Mouse (Mus musculus): Measurements from ENCODE around the gene Ubox5.
"Not testable (repeated sequence)": the region's sequence is repeated elsewhere in the genome, so short reads cannot be mapped to it uniquely, and the experiment has no call there.

Gene Ubox5

GRCm38 (mm10) chr2:130656536-130656935 lies 26.7 kb upstream of the Ubox5 start:
- H3K9me3 ChIP-seq (ENCODE audit: low read length) = no peaks in the 10 kb centered on the region
- no peaks in the 10 kb centered on the region for H3K27me3 ChIP-seq (ENCODE audit: insufficient read depth, low read length)
- no peak overlapping the region for H3K4me3 ChIP-seq (replicated peaks; ENCODE audit: low read length)
- peaks cover 9% of the 10 kb centered on the region for H3K4me1 ChIP-seq (replicated peaks; ENCODE audit: low read depth, low read length)
- TF ChIP-seq NANOG (IDR thresholded peaks at IDR 0.05; ENCODE audit: borderline replicate concordance, low read length) (no peak), POU5F1 (IDR thresholded peaks at IDR 0.05; ENCODE audit: borderline replicate concordance, low read length) (no peak), CTCF (conservative IDR thresholded peaks at IDR 0.05; ENCODE audit: low read length) (no peak)
- peaks cover 91% of the 10 kb centered on the region for H3K36me3 ChIP-seq (ENCODE audit: insufficient read depth, low read length)

- TF ChIP-seq POU5F1 (IDR thresholded peaks at IDR 0.05; ENCODE audit: borderline replicate concordance, low read length) (no peak), CTCF (conservative IDR thresholded peaks at IDR 0.05; ENCODE audit: low read length) (no peak), NANOG (IDR thresholded peaks at IDR 0.05; ENCODE audit: borderline replicate concordance, low read length) (no peak)
- Histone ChIP-seq H3K4me3 (replicated peaks; ENCODE audit: low read length) (no peak overlapping the region), H3K9me3 (ENCODE audit: low read length) (no peaks in the 10 kb centered on the region), H3K36me3 (ENCODE audit: insufficient read depth, low read length) (peaks cover 89% of the 10 kb centered on the region), H3K4me1 (replicated peaks; ENCODE audit: low read depth, low read length) (peaks cover 9% of the 10 kb centered on the region), H3K27me3 (ENCODE audit: insufficient read depth, low read length) (no peaks in the 10 kb centered on the region)
Observed at GRCm38 (mm10) chr2:130655660-130656339, 26.0 kb upstream of the Ubox5 start.

GRCm38 (mm10) chr2:130653760-130654159 lies 23.9 kb upstream of the Ubox5 start:
- no peak for TF ChIP-seq CTCF (conservative IDR thresholded peaks at IDR 0.05; ENCODE audit: low read length)
- Histone ChIP-seq H3K27me3 (ENCODE audit: insufficient read depth, low read length) (no peaks in the 10 kb centered on the region), H3K4me1 (replicated peaks; ENCODE audit: low read depth, low read length) (peaks cover 4% of the 10 kb centered on the region; the same call in 1 of the 2 replicates), H3K4me3 (replicated peaks; ENCODE audit: low read length) (no peak overlapping the region), H3K36me3 (ENCODE audit: insufficient read depth, low read length) (peaks cover 76% of the 10 kb centered on the region), H3K9me3 (ENCODE audit: low read length) (no peaks in the 10 kb centered on the region)

GRCm38 (mm10) chr2:130653303-130653702 lies 23.5 kb upstream of the Ubox5 start:
- Histone ChIP-seq H3K36me3 (ENCODE audit: insufficient read depth, low read length) (peaks cover 72% of the 10 kb centered on the region), H3K9me3 (ENCODE audit: low read length) (no peaks in the 10 kb centered on the region), H3K4me3 (replicated peaks; ENCODE audit: low read length) (no peak overlapping the region), H3K27me3 (ENCODE audit: insufficient read depth, low read length) (no peaks in the 10 kb centered on the region), H3K4me1 (replicated peaks; ENCODE audit: low read depth, low read length) (no peaks in the 10 kb centered on the region)
- TF ChIP-seq NANOG (IDR thresholded peaks at IDR 0.05; ENCODE audit: borderline replicate concordance, low read length) (no peak), POU5F1 (IDR thresholded peaks at IDR 0.05; ENCODE audit: borderline replicate concordance, low read length) (no peak), CTCF (conservative IDR thresholded peaks at IDR 0.05; ENCODE audit: low read length) (no peak)

GRCm38 (mm10) chr2:130649028-130649427 lies 19.2 kb upstream of the Ubox5 start:
- not testable (repeated sequence) for H3K27me3 ChIP-seq (ENCODE audit: insufficient read depth, low read length); H3K4me3 ChIP-seq (replicated peaks; ENCODE audit: low read length); H3K9me3 ChIP-seq (ENCODE audit: low read length); H3K4me1 ChIP-seq (replicated peaks; ENCODE audit: low read depth, low read length)
- TF ChIP-seq CTCF (conservative IDR thresholded peaks at IDR 0.05; ENCODE audit: low read length) = 0 out of 2 replicates have a peak, but pooled peaks have one; percentile 20
- H3K36me3 ChIP-seq (ENCODE audit: insufficient read depth, low read length) = peaks cover 30% of the 10 kb centered on the region

- Histone ChIP-seq H3K4me3 (replicated peaks; ENCODE audit: low read length) (no peak overlapping the region), H3K9me3 (ENCODE audit: low read length) (no peaks in the 10 kb centered on the region), H3K36me3 (ENCODE audit: insufficient read depth, low read length) (peaks cover 2% of the 10 kb centered on the region; the same call in 1 of the 2 replicates), H3K4me1 (replicated peaks; ENCODE audit: low read depth, low read length) (peaks cover 16% of the 10 kb centered on the region), H3K27me3 (ENCODE audit: insufficient read depth, low read length) (peaks cover 15% of the 10 kb centered on the region)
- TF ChIP-seq CTCF (conservative IDR thresholded peaks at IDR 0.05; ENCODE audit: low read length) (no peak), NANOG (IDR thresholded peaks at IDR 0.05; ENCODE audit: borderline replicate concordance, low read length) (no peak), POU5F1 (IDR thresholded peaks at IDR 0.05; ENCODE audit: borderline replicate concordance, low read length) (no peak)
Observed at GRCm38 (mm10) chr2:130645198-130645597, 15.4 kb upstream of the Ubox5 start.

- H3K36me3 ChIP-seq (ENCODE audit: insufficient read depth, low read length) = no peaks in the 10 kb centered on the region
- H3K4me3 ChIP-seq (replicated peaks; ENCODE audit: low read length) = peak within 1 kb of the TSS; percentile 86
- no peaks in the 10 kb centered on the region for H3K9me3 ChIP-seq (ENCODE audit: low read length)
- peaks cover 38% of the 10 kb centered on the region for H3K4me1 ChIP-seq (replicated peaks; ENCODE audit: low read depth, low read length)
- TF ChIP-seq NANOG (IDR thresholded peaks at IDR 0.05; ENCODE audit: borderline replicate concordance, low read length) (no peak), POU5F1 (IDR thresholded peaks at IDR 0.05; ENCODE audit: borderline replicate concordance, low read length) (no peak), CTCF (conservative IDR thresholded peaks at IDR 0.05; ENCODE audit: low read length) (no peak)
- peaks cover 27% of the 10 kb centered on the region for H3K27me3 ChIP-seq (ENCODE audit: insufficient read depth, low read length)
Observed at GRCm38 (mm10) chr2:130642684-130643369, 13.0 kb upstream of the Ubox5 start, which contains the start of gene Lzts3. TSS of gene Lzts3 (minus strand) at chr2:130642803.

- Histone ChIP-seq H3K27me3 (ENCODE audit: insufficient read depth, low read length) (peaks cover 33% of the 10 kb centered on the region), H3K9me3 (ENCODE audit: low read length) (no peaks in the 10 kb centered on the region), H3K36me3 (ENCODE audit: insufficient read depth, low read length) (no peaks in the 10 kb centered on the region), H3K4me1 (replicated peaks; ENCODE audit: low read depth, low read length) (peaks cover 44% of the 10 kb centered on the region), H3K4me3 (replicated peaks; ENCODE audit: low read length) (peak overlapping the region; percentile 86)
- TF ChIP-seq CTCF (conservative IDR thresholded peaks at IDR 0.05; ENCODE audit: low read length) (no peak), POU5F1 (IDR thresholded peaks at IDR 0.05; ENCODE audit: borderline replicate concordance, low read length) (no peak), NANOG (IDR thresholded peaks at IDR 0.05; ENCODE audit: borderline replicate concordance, low read length) (no peak)
Observed at GRCm38 (mm10) chr2:130642197-130642660, 12.4 kb upstream of the Ubox5 start.

Measured in E14TG2a.4 (cell line).